ENCODE assay signal across 22 mouse cellular contexts in genomic region chr1:92005617-92005940, GRCm38 (mm10).
DNase-seq lines count a peak whose midpoint lies in the region; ATAC-seq and TF ChIP-seq lines count a peak whose summit lies in the region.
"Had no signal": no experiment of that assay in that cellular context is flagged by ENCODE, and none has a peak within 500 bp of the region (broad histone marks: within the 10 kb centered on the region; RNA-seq: fewer than 3 reads in every experiment).

No protein-coding gene starts in this region.

- no peak for ATAC-seq in limb, embryonic 12.5 days (ENCODE audit: insufficient number of reproducible peaks, insufficient read depth, low FRiP score, low TSS enrichment, low read depth)
- ATAC-seq in neural tube, embryonic 15.5 days (ENCODE audit: low FRiP score): no peak
- ATAC-seq: CD4-positive, CD25-positive, alpha-beta regulatory T cell, adult 4 months; forebrain, embryonic 14.5 days; hindbrain, postnatal 0 days had no signal

- H3K9ac ChIP-seq in limb, embryonic 12.5 days (replicated peaks): no peak overlapping the region
- H3K9ac ChIP-seq in neural tube, embryonic 15.5 days (replicated peaks): no peak overlapping the region
- H3K9ac ChIP-seq: embryonic facial prominence, embryonic 12.5 days; heart, embryonic 15.5 days; hindbrain, embryonic 13.5 days had no signal

- no peak overlapping the region for H3K4me2 ChIP-seq in limb, embryonic 12.5 days
- no peak overlapping the region for H3K4me2 ChIP-seq in neural tube, embryonic 15.5 days
- H3K4me2 ChIP-seq: embryonic facial prominence, embryonic 12.5 days; heart, embryonic 11.5 days; heart, embryonic 15.5 days; hindbrain, embryonic 13.5 days had no signal

- 69% methylated on average over 2 of the region's 2 CpGs for WGBS in limb, embryonic 12.5 days
- WGBS in limb, embryonic 10.5 days: 73% methylated on average over 2 of the region's 2 CpGs
- 82% methylated on average over 2 of the region's 2 CpGs for WGBS in neural tube, embryonic 15.5 days

- peak overlapping the region; percentile 63 for H3K27ac ChIP-seq in gastrocnemius, adult 2 months
- 0 out of 2 replicates have a peak overlapping the region, but pooled peaks have one; percentile 13 for H3K27ac ChIP-seq in limb, embryonic 12.5 days
- no peak overlapping the region for H3K27ac ChIP-seq in limb, embryonic 10.5 days
- no peak overlapping the region for H3K27ac ChIP-seq in neural tube, embryonic 15.5 days (replicated peaks)
- H3K27ac ChIP-seq: embryonic facial prominence, embryonic 12.5 days; heart, adult 2 months; heart, embryonic 15.5 days; hindbrain, embryonic 13.5 days; hindbrain, postnatal 0 days had no signal

- no peaks in the 10 kb centered on the region for H3K9me3 ChIP-seq in limb, embryonic 12.5 days
- no peaks in the 10 kb centered on the region for H3K9me3 ChIP-seq in limb, embryonic 10.5 days (replicated peaks)
- H3K9me3 ChIP-seq in neural tube, embryonic 15.5 days (replicated peaks): no peaks in the 10 kb centered on the region
- H3K9me3 ChIP-seq: embryonic facial prominence, embryonic 12.5 days; G1E; heart, embryonic 15.5 days; hindbrain, embryonic 13.5 days had no signal

- no peak for TF ChIP-seq CTCF in gastrocnemius, adult 2 months (IDR thresholded peaks at IDR 0.05)

- no peaks in the 10 kb centered on the region for H3K27me3 ChIP-seq in limb, embryonic 12.5 days
- H3K27me3 ChIP-seq in limb, embryonic 10.5 days (ENCODE audit: low read depth, poor library complexity, severe bottlenecking): no peaks in the 10 kb centered on the region
- H3K27me3 ChIP-seq in neural tube, embryonic 15.5 days (replicated peaks): no peaks in the 10 kb centered on the region
- H3K27me3 ChIP-seq: embryonic facial prominence, embryonic 12.5 days; heart, embryonic 15.5 days; hindbrain, embryonic 13.5 days had no signal

- H3K36me3 ChIP-seq in limb, embryonic 12.5 days: peaks cover 12% of the 10 kb centered on the region; the same call in 1 of the 2 replicates
- H3K36me3 ChIP-seq in limb, embryonic 10.5 days: peaks cover 15% of the 10 kb centered on the region
- peaks cover 3% of the 10 kb centered on the region; the same call in 1 of the 2 replicates for H3K36me3 ChIP-seq in neural tube, embryonic 15.5 days
- H3K36me3 ChIP-seq: heart, embryonic 15.5 days had no signal

- no peak overlapping the region for H3K4me3 ChIP-seq in gastrocnemius, adult 2 months
- H3K4me3 ChIP-seq in limb, embryonic 12.5 days (replicated peaks): no peak overlapping the region
- H3K4me3 ChIP-seq in limb, embryonic 10.5 days: no peak overlapping the region
- no peak overlapping the region for H3K4me3 ChIP-seq in neural tube, embryonic 15.5 days (replicated peaks)
- H3K4me3 ChIP-seq: embryonic facial prominence, embryonic 12.5 days; heart, adult 2 months; heart, embryonic 15.5 days; hindbrain, embryonic 13.5 days had no signal

- intact Hi-C loops in gastrocnemius, adult 2 months (cut with DNase I): no loop called here

- DNase-seq in cerebellum, postnatal 10 days: peak; percentile 38 to 39
- no peak for DNase-seq in cerebellum, adult 9-10 months
- DNase-seq in gastrocnemius, adult 2 months: peak; percentile 71
- no peak for DNase-seq in gastrocnemius, adult 8-10 months (ENCODE audit: low spot score in 2 of 2)
- DNase-seq in limb, embryonic 10.5 days (ENCODE audit: low spot score): no peak
- peak; percentile 40 for DNase-seq in NIH3T3 (ENCODE audit: low read depth)
- DNase-seq: adrenal gland, postnatal 10 days; B cell, adult 2 months; cerebellum, adult 11 months; cerebellum, adult 9-11 months; embryo, embryonic 11 days; heart, adult 2 months had no signal

- peaks cover 22% of the 10 kb centered on the region for H3K4me1 ChIP-seq in limb, embryonic 12.5 days (replicated peaks)
- peaks cover 9% of the 10 kb centered on the region; the same call in 1 of the 2 replicates for H3K4me1 ChIP-seq in limb, embryonic 10.5 days
- H3K4me1 ChIP-seq in neural tube, embryonic 15.5 days: 0 out of 2 replicates have a peak, but pooled peaks cover 9% of the 10 kb centered on the region

Comparison
In these comparisons a context has a peak if more than half of its experiments do, and no peak if none do; other contexts are left out.
1. DNase-seq: peak in cerebellum, postnatal 10 days (2 of 2), gastrocnemius, adult 2 months (single experiment) and NIH3T3 (single experiment); none in cerebellum, adult 9-10 months (single experiment), gastrocnemius, adult 8-10 months (0 of 2) and limb, embryonic 10.5 days (single experiment).
2. H3K27ac ChIP-seq: peak in gastrocnemius, adult 2 months (single experiment) and limb, embryonic 12.5 days (single experiment); none in limb, embryonic 10.5 days (single experiment) and neural tube, embryonic 15.5 days (single experiment).